Mouse (Mus musculus) midbrain, embryonic 15.5 days (tissue): ENCODE measurements around the gene Qsox2. TPM values are rescaled to one million over a fixed set of nuclear protein-coding genes. Genes with fewer than 3 reads are reported as not detected.

ENCODE experiments used
- ATAC-seq: fragments of 200-750 bp; cut with Nextera tagmentation; replicated peaks from 2 replicates; pipeline ENCODE4 v1.8.0; 2017; ENCODE audit warnings: moderate TSS enrichment
- H3K27ac ChIP-seq: fragments of 300-500 bp; sonication (generic); 2 replicates; pipeline ENCODE4 v1.5.1; 2015; ENCODE audit warnings: mild to moderate bottlenecking, inconsistent platforms
- H3K27me3 ChIP-seq: fragments of 300-500 bp; sonication (generic); replicated peaks from 2 replicates; pipeline ENCODE4 v1.6.1; 2015; ENCODE audit warnings: inconsistent platforms
- H3K36me3 ChIP-seq: fragments of 300-500 bp; sonication (generic); replicated peaks from 2 replicates; pipeline ENCODE4 v1.6.1; 2015; ENCODE audit warnings: inconsistent platforms
- H3K4me1 ChIP-seq: fragments of 300-500 bp; sonication (generic); 2 replicates; pipeline ENCODE4 v1.6.1; 2015; ENCODE audit warnings: inconsistent platforms
- H3K4me2 ChIP-seq: fragments of 300-500 bp; sonication (generic); 2 replicates; pipeline ENCODE4 v1.6.1; 2015; ENCODE audit warnings: inconsistent platforms, mild to moderate bottlenecking, moderate library complexity
- H3K4me3 ChIP-seq: fragments of 300-500 bp; sonication (generic); 2 replicates; pipeline ENCODE4 v1.5.1; 2015; ENCODE audit warnings: mild to moderate bottlenecking, inconsistent platforms
- H3K9ac ChIP-seq: fragments of 300-500 bp; sonication (generic); 2 replicates; pipeline ENCODE4 v1.6.1; 2015; ENCODE audit warnings: mild to moderate bottlenecking, inconsistent platforms
- H3K9me3 ChIP-seq: fragments of 300-500 bp; sonication (generic); 2 replicates; pipeline ENCODE4 v1.6.1; 2016; ENCODE audit warnings: inconsistent platforms
- WGBS: fragments of 180-500 bp; shearing (Covaris S2); methylation state at CpG from one replicate; pipeline ENCODE4 v1.1.7; 2015; ENCODE audit warnings: mixed read lengths; 5-methylcytosine and 5-hydroxymethylcytosine counted together
- polyA plus RNA-seq: library from polyadenylated mRNA; unstranded; fragments of >200 nt; fragmentation: Nextera tagmentation; extraction: Ambion mirVana; gene quantifications from 2 replicates; pipeline ENCODE4 v1.2.1, GENCODE M21; 2015

Gene Qsox2
- polyA plus RNA-seq, 1 experiment from 2014 or later, result 18.1 TPM

DNA sequence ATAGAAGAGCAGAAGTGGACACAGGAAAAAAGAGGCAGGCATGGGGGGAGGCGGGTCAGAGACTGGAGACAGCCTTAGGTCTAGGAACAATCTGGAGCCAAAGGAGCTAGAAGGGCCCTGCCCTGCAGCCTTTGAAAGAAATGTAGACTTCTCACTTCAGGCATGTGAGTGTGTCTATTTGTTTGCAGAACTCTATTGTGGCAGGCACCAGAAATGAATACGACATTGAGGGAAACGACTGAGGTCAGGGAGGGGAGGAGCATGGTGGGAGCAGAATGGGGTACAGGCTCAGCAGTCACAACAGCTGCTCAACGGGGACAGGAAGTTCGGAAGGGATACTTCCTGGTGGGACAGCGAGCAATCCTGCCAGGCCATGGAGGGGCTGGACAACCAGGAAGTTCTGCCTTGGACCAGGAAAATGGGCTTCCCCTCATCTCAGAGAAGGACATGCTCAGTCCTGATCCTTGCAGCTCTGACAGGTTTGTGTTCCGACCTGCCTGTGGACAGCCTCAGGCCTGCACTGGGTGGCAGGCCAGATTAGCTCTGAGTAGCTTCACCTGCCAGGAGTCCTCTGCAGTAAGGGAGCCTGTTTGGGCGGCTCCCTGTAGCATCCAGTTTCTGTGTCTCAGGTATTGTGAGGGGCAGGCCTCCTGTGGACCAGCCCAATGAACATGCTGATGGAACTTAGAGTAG lies 15.3 kb upstream of the Qsox2 start:
- Histone ChIP-seq H3K36me3 (no peaks in the 10 kb centered on the region), H3K9ac (no peak overlapping the region), H3K27me3 (no peaks in the 10 kb centered on the region), H3K9me3 (no peaks in the 10 kb centered on the region), H3K4me1 (no peaks in the 10 kb centered on the region), H3K4me2 (no peak overlapping the region), H3K27ac (no peak overlapping the region), H3K4me3 (no peak overlapping the region)
- ATAC-seq, result no peak
- WGBS, result 66% methylated on average over 8 of the region's 8 CpGs

DNA sequence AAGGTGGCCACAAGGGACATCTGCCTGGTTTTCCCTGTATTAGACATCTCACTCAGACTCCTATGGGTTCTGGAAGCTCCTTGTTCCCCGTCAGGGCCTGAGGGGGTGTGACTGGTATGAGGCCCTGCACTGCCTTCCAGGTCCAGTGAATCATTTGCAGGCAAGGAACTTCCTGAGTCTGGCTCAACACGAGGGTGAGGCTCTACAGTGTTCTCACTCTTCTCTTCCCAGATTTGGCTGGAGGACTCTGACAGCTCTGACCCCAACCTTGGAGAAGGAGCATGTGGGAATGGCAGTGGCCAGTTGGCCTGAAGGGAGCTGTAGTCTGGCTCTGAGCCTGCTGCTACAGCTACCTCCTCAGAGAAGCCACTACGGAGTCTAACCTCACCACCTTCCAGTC lies 10.2 kb upstream of the Qsox2 start:
- Histone ChIP-seq H3K9ac (no peak overlapping the region), H3K4me1 (no peaks in the 10 kb centered on the region), H3K27me3 (no peaks in the 10 kb centered on the region), H3K4me3 (no peak overlapping the region), H3K9me3 (no peaks in the 10 kb centered on the region), H3K36me3 (no peaks in the 10 kb centered on the region), H3K27ac (no peak overlapping the region), H3K4me2 (no peak overlapping the region)
- WGBS, result 81% methylated on average over 3 of the region's 3 CpGs
- no peak for ATAC-seq

GRCm38 (mm10) chr2:26240841-26241240 lies 3.5 kb upstream of the Qsox2 start:
- WGBS, result 59% methylated on average over 3 of the region's 3 CpGs
- H3K9me3 ChIP-seq, result no peaks in the 10 kb centered on the region
- H3K27ac ChIP-seq, result no peak overlapping the region

GRCm38 (mm10) chr2:26240330-26240729 lies 3.0 kb upstream of the Qsox2 start:
- Histone ChIP-seq H3K27ac (no peak overlapping the region), H3K9me3 (no peaks in the 10 kb centered on the region), H3K27me3 (no peaks in the 10 kb centered on the region), H3K4me1 (peaks cover 12% of the 10 kb centered on the region), H3K36me3 (no peaks in the 10 kb centered on the region), H3K4me2 (no peak overlapping the region), H3K9ac (no peak overlapping the region), H3K4me3 (no peak overlapping the region)
- no peak for ATAC-seq
- 60% methylated on average over 9 of the region's 9 CpGs for WGBS

More at GRCm38 (mm10) chr2:26240841-26241240, 3.5 kb upstream of the Qsox2 start:
- Histone ChIP-seq H3K4me3 (no peak overlapping the region), H3K36me3 (no peaks in the 10 kb centered on the region), H3K4me2 (no peak overlapping the region), H3K27me3 (no peaks in the 10 kb centered on the region), H3K4me1 (peaks cover 10% of the 10 kb centered on the region), H3K9ac (no peak overlapping the region)
- no peak for ATAC-seq

DNA sequence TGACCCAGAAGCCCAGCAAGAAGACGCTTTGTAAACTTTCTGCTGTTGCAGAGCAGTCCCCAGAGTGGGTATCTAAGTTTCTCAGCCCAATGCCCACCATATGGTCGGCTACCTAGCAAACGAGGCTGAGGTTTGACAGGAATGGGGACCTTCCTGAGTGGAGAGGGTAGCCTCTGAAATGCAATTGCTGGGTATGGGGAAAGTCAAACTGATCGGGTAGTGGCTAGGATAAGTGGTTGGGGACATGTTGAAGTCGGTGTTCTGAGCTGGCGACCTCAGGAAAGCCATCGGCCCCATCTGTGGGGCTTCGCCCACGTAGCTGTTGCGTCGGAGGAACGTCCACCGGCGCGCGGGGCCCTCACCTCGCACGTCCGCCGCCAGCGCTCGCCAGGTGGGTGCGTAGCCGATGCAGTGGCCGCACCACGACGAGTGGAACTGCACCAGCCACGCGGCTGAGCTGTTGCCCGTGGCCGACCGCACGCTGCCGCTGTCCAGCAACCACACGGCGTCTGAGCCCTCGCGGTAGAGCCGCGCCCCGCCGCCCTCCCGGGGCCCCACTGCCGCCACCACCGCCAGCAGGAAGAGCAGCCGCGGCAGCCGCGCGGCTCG lies 540 bp downstream of the Qsox2 start:
- H3K4me3 ChIP-seq, result peak overlapping the region; percentile 94
- under 1% methylated on average over 51 of the region's 51 CpGs for WGBS
- H3K36me3 ChIP-seq, result no peaks in the 10 kb centered on the region
- peaks cover 12% of the 10 kb centered on the region for H3K4me1 ChIP-seq
- H3K9me3 ChIP-seq, result no peaks in the 10 kb centered on the region
- H3K27ac ChIP-seq, result peak overlapping the region; percentile 86
- ATAC-seq, result peak; percentile 83
- H3K4me2 ChIP-seq, result peak overlapping the region; percentile 82
- no peaks in the 10 kb centered on the region for H3K27me3 ChIP-seq
- H3K9ac ChIP-seq, result peak overlapping the region; percentile 94

DNA sequence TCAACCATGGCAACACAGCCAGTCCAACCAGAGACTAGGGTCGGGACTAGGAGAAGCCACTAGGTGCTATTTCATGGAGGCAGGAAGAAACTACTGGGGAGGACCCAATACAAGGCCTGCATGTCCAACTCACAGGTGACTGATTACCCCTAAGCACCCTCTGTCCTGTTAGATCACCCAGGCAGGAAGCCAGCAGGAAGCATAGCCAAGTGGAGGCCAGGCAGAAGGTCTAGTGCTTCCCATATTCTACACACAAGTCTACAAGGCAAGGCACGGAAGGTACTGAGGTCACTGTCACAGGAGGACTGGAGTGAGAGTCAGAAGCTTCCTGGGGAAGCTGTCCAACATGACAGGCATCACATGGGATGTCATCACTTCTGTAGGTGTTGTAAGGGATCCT lies 2.6 kb downstream of the Qsox2 start:
- Histone ChIP-seq H3K9me3 (no peaks in the 10 kb centered on the region), H3K27me3 (no peaks in the 10 kb centered on the region), H3K4me2 (no peak overlapping the region), H3K4me1 (peaks cover 12% of the 10 kb centered on the region), H3K9ac (no peak overlapping the region), H3K36me3 (no peaks in the 10 kb centered on the region), H3K4me3 (no peak overlapping the region), H3K27ac (no peak overlapping the region)
- ATAC-seq, result no peak
- WGBS, result 84% methylated on average over 2 of the region's 2 CpGs

DNA sequence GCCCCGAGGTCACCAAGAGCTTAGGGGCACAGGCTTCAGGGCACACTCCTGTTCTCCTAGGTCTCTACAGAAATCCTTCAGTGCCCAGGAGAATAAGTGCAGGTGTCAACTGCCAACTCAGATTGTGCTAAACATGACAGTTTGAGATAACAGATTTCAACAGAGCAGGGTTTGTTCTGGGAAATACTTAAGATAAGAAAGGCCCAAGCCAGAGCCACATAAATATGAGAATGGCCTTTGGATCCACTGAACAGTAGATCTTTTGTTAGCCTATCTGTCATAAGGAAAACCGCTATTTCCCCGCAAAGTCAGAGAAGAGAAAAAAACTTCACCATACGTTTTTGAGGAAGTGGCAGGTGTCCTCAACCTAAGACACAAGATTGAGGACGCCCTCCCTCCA lies 3.1 kb downstream of the Qsox2 start:
- no peak overlapping the region for H3K4me2 ChIP-seq
- no peak for ATAC-seq
- 86% methylated on average over 5 of the region's 5 CpGs for WGBS

DNA sequence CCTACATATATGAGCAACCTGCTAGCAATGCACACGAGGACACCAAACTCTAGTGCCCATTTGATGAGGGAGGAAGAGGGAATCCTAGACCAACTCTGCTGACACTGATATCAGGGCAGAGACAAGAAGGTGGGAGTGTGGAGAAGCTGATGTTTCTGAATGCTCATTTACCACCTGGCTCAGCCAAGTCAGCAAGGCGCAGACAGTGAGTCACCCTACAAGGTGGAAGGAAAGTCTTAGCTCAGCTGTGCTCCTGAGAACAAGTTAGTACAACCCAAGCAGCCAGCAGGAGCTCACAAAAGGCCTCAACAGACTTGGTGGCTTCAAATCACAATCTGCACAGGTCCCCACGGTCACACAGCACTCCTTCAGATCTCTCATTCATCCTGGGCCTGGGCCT lies 6.0 kb downstream of the Qsox2 start:
- no peak overlapping the region for H3K4me3 ChIP-seq
- H3K9me3 ChIP-seq, result no peaks in the 10 kb centered on the region
- no peaks in the 10 kb centered on the region for H3K36me3 ChIP-seq
- no peak for ATAC-seq
- no peak overlapping the region for H3K4me2 ChIP-seq
- H3K9ac ChIP-seq, result no peak overlapping the region
- peaks cover 7% of the 10 kb centered on the region for H3K4me1 ChIP-seq
- no peak overlapping the region for H3K27ac ChIP-seq
- H3K27me3 ChIP-seq, result no peaks in the 10 kb centered on the region
- 85% methylated on average over 3 of the region's 3 CpGs for WGBS

More for the DNA sequence above, 3.1 kb downstream of the Qsox2 start:
- Histone ChIP-seq H3K9me3 (no peaks in the 10 kb centered on the region), H3K4me3 (no peak overlapping the region), H3K27ac (no peak overlapping the region), H3K4me1 (peaks cover 12% of the 10 kb centered on the region), H3K9ac (no peak overlapping the region), H3K36me3 (no peaks in the 10 kb centered on the region), H3K27me3 (no peaks in the 10 kb centered on the region)

DNA sequence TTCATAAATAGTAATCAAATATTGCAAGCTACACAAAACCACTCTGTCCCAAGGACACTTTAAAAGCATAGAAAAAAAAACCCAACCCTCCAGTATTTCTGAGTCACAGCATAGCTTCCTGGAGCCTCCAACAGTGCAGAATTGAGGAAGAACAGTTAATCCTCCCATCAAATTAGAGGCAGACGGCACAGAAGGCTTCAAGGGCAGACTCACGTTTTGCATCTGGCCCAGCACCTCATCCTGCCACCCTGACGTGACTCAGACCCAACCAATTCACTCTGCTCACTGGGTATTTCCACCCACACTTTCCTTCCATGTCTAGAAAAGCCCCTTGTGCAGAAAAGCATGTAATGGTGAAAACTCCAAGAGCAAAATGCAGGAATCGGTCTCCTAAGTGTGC lies 7.1 kb downstream of the Qsox2 start:
- H3K27me3 ChIP-seq, result no peaks in the 10 kb centered on the region
- H3K27ac ChIP-seq, result no peak overlapping the region
- 0 out of 2 replicates have a peak, but pooled peaks cover 5% of the 10 kb centered on the region for H3K36me3 ChIP-seq
- H3K9me3 ChIP-seq, result no peaks in the 10 kb centered on the region
- 66% methylated on average over 4 of the region's 4 CpGs for WGBS
- no peaks in the 10 kb centered on the region for H3K4me1 ChIP-seq
- no peak overlapping the region for H3K4me3 ChIP-seq
- H3K9ac ChIP-seq, result no peak overlapping the region
- ATAC-seq, result no peak
- H3K4me2 ChIP-seq, result no peak overlapping the region

DNA sequence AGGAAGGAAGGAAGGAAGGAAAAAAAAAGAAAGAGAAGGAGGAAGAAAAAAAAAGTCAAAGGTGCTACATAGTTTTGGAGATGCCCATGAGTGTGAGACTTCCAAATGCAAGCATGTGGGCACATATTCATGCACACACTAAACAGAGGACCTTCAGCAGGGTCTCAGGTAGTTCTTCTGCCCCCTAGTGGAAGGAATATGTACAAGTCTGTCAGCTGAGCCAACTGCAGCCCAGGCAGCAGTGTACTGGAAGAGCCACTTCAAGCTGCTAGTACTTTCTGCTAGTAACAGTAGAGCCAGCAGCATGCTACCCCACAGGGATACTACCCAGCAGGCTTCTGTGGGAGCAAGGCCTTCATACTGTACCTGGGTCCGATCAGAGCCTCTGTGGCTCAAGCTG lies 9.5 kb downstream of the Qsox2 start:
- Histone ChIP-seq H3K4me2 (no peak overlapping the region), H3K27me3 (no peaks in the 10 kb centered on the region), H3K9ac (no peak overlapping the region), H3K9me3 (no peaks in the 10 kb centered on the region), H3K4me3 (no peak overlapping the region), H3K4me1 (no peaks in the 10 kb centered on the region), H3K27ac (no peak overlapping the region), H3K36me3 (0 out of 2 replicates have a peak, but pooled peaks cover 7% of the 10 kb centered on the region)
- ATAC-seq, result peak; percentile 72; the same call in 1 of the 2 replicates
- WGBS, result 57% methylated on average over 1 of the region's 1 CpGs

- Histone ChIP-seq H3K4me2 (no peak overlapping the region), H3K36me3 (peaks cover 27% of the 10 kb centered on the region), H3K9ac (no peak overlapping the region), H3K27me3 (no peaks in the 10 kb centered on the region), H3K4me1 (no peaks in the 10 kb centered on the region), H3K4me3 (no peak overlapping the region), H3K9me3 (no peaks in the 10 kb centered on the region), H3K27ac (no peak overlapping the region)
- 85% methylated on average over 4 of the region's 4 CpGs for WGBS
- ATAC-seq, result no peak
These were observed 12.1 kb downstream of the Qsox2 start for GRCm38 (mm10) chr2:26225242-26225641.

DNA sequence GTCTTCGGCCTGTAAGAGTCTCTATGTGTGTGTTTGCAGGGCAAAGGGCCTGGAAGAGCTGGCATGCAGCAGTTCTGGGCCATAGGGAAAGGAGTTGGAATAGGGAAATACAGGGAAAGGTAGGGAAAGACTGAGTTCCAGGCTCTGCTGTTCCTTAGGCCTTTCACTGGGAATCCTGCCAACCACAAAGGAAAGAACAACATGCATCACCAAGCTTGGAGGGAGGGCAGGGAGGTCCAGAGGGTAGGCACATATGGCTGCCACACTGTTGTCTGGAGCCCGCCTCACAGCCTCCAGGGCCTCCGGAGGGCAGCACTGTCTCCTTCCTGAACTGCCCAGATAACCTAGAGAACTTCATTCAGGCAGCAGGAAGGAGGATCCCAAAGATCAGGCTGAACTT lies 13.4 kb downstream of the Qsox2 start:
- Histone ChIP-seq H3K4me1 (no peaks in the 10 kb centered on the region), H3K36me3 (peaks cover 36% of the 10 kb centered on the region), H3K27me3 (no peaks in the 10 kb centered on the region), H3K27ac (no peak overlapping the region), H3K4me2 (no peak overlapping the region), H3K9ac (no peak overlapping the region), H3K9me3 (no peaks in the 10 kb centered on the region), H3K4me3 (no peak overlapping the region)
- WGBS, result 80% methylated on average over 3 of the region's 3 CpGs
- no peak for ATAC-seq

- H3K9me3 ChIP-seq, result no peaks in the 10 kb centered on the region
- H3K4me3 ChIP-seq, result no peak overlapping the region
- H3K27me3 ChIP-seq, result no peaks in the 10 kb centered on the region
- peaks cover 47% of the 10 kb centered on the region for H3K36me3 ChIP-seq
- H3K4me1 ChIP-seq, result no peaks in the 10 kb centered on the region
- no peak overlapping the region for H3K9ac ChIP-seq
- no peak overlapping the region for H3K4me2 ChIP-seq
- WGBS, result 16% methylated on average over 3 of the region's 3 CpGs
- no peak for ATAC-seq
- H3K27ac ChIP-seq, result no peak overlapping the region
These were observed 22.8 kb downstream of the Qsox2 start for GRCm38 (mm10) chr2:26214526-26214925.
